Mouse (Mus musculus) urinary bladder, postnatal 36 days (tissue): ENCODE results near the gene Ankmy2.

Experiments
- DNase-seq, 2 experiments: peaks; one replicate each; pipeline ENCODE4 v3.0.0; 2022; ENCODE audit warnings: low spot score in 2 of 2, mixed read lengths in 1 of 2

Ankmy2 gene

DNA sequence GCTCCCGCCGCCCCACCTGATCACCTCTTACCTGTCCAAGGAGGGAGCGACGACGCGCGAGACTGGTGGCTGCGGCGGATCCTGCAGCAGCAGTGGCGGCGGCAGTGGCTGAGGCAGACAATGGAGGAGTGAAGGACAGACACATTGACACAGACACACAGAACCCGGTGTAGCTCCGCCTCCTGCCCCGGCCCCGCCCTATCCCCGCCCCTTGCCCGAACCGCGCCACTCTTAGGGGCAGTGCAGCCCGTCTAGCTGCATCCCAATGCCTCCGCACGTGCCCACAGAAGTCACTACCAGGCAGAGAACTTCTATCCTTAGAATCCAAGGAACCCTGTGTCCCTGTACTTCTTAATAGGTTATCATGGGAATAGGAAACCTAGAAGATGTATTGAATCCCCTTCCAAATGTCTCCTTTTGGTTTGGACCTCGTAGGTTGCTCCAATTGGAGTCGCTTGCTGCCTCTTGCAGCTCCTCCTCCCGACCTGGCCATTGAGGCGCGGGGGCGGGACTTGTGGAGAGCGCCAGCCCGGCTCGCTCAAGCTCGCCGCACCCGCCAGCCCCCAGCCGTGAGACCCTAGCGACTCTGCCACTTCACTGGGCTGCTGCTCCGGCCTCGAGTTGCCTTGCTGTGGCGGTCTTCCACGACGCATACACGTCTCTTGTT is at the start of gene Ankmy2:
TSS of gene Ankmy2 (plus strand) at position 478 of the 667 bp plus-strand sequence.
- DNase-seq = peak; percentile 78 to 88

DNA sequence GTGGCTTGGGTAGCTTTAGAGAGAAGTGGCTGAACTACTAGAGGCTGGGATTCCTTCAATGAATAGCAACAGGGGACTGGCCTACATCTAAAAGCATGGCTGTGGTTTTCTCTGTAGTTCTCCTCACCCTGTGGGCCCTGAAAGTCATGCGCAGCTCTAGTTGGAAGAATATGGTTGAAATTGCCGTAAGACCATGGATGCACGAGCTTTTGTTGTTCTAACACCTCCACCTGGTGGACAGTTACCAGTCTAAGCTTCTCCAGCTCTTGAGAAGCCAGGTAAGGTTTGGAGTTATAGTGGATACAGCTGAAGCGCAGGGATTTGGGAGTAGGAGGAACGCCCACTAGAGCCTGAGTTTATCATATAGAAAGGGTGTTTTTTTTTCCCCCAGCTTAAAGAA is 48.5 kb upstream of the Ankmy2 start:
- DNase-seq = no peak

DNA sequence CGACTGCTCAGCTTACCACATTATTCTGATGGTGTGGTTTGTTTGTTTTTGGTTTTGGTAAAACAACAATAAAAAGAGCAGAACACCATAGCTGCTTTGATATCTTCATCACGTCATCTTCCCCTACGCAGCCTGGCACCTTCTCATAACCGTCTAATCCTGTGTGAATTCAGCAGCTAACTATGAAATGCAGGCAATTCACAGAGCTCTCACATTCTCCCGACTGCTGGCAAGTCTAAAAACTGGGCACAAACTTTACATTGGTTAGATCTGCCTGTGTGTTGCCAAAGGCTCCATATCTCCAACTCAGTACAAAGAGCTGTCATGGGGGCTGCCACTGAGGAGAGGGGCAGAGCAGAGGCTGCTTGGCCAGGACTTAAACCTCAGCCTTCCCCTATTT is 46.5 kb upstream of the Ankmy2 start:
- DNase-seq = no peak

GRCm38 (mm10) chr12:36111110-36111509 is 45.8 kb upstream of the Ankmy2 start:
- DNase-seq = no peak

DNA sequence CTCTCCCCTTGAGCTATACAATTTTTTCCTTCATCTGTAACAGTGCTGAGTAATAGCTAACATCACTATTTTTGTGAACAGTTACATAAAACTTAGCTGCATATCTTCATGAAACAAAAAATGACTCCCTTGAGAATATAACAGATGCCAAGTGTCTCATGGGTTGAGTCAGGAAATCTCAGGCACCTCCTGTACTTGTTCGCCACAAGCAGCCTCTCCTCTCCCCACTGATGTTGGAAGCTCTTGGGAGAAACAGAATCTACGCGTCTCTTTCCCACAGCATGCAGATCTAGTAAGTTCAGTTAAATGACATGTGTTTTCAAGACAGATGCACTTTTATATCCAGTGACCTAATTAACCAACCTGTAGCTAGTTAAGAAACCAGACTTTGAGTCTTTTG is 44.8 kb upstream of the Ankmy2 start:
- DNase-seq = no peak

GRCm38 (mm10) chr12:36117161-36117560 is 39.8 kb upstream of the Ankmy2 start:
- no peak for DNase-seq

- DNase-seq = no peak
Measured at GRCm38 (mm10) chr12:36119244-36119643, 37.7 kb upstream of the Ankmy2 start.

DNA sequence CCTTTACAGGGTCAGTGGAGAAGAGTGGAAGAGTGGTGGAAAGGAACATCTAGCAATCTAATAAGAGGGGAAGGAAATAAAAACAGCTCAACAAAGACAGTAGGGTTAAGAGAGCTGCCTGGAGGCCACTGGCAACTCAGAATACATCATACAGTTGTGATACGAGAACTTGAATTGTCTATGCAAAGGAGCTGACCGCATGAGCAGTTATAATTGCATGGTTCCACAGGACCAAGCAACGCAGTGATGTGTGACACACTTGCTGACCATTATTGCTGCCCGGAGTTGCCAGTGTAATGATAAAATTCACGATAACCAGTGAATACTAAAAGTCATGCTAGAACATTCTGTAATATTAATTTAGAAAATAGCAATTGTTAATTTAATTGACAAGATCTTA is 30.9 kb upstream of the Ankmy2 start:
- no peak for DNase-seq

DNA sequence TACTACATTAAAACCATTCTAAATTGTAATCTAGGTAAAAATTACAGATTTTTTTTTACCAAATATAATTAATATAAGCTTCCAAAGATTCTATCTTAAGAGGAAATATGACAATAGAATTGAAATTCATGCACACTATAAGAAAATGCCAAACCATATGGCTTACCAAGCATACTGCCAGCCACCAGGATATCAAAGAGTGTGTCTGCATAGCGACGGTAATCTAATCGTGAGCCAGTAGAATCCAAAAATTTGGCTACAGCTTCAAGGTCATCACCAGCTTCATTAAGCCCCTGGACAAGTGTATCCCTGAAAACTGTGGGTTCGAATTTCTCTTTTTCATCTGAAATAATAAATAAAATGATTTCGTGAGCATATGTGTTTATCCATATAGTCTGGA is 27.1 kb upstream of the Ankmy2 start:
- DNase-seq = no peak

GRCm38 (mm10) chr12:36132254-36132653 is 24.7 kb upstream of the Ankmy2 start:
- no peak for DNase-seq

DNA sequence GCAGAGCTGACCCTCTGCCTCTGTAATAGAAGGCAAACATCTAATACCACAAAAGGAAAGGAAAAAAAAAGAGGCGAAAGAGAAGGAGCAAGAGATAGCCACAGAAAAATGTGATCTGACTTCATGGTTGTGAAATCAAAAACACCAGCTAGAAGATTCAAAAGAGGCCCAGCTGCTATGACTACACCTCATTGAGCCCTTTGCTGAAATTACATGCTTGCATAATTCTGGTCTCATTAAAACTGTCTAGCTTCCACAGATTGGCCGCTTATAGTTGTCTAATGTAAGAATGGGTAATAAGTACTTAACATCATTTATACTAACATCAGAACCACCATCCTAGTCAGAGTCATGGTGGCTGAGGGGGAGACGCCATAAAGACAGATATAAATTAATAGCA is 24.2 kb upstream of the Ankmy2 start:
- DNase-seq = no peak

GRCm38 (mm10) chr12:36133547-36133946 is 23.4 kb upstream of the Ankmy2 start:
- no peak for DNase-seq

GRCm38 (mm10) chr12:36134111-36134510 is 22.8 kb upstream of the Ankmy2 start:
- DNase-seq = no peak

GRCm38 (mm10) chr12:36135409-36135808 is 21.5 kb upstream of the Ankmy2 start:
- DNase-seq = no peak

DNA sequence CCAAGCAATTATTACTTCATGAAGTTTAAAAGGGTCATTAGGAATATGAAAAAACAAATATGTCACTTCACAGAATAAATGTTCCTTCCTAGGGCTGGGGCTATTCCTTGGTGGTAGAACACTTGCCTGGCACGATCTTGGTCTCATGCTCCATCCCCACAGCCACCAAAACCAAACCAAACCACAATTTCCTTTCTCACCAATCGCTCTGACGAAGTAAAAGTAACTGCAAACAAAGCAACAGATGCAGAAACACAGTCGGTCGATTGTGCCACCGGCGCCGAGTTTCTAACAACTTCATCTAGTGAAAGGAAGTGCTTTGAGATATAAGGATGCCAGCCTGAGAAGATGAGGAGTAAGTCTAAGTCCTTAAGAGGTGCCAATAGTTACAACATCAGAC is 20.6 kb upstream of the Ankmy2 start:
- no peak for DNase-seq

DNA sequence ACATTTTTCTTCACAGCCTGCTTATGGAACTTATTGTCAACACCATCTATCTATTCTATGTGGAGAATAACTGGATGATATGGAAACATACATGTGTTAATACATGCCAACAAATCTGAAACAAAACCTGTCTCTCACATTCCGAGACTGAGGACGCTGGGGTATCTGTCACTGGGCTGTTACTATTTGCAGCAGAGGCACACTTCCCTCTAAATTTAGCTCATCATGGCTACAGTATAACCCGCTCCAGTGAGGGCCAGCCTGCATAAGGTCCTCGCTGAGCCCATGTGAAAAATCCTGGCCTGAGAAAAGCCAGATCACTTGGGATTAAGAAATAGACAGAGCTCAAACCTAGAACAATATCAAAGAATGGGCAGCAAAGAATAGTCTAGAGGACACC is 19.7 kb upstream of the Ankmy2 start:
- no peak for DNase-seq

DNA sequence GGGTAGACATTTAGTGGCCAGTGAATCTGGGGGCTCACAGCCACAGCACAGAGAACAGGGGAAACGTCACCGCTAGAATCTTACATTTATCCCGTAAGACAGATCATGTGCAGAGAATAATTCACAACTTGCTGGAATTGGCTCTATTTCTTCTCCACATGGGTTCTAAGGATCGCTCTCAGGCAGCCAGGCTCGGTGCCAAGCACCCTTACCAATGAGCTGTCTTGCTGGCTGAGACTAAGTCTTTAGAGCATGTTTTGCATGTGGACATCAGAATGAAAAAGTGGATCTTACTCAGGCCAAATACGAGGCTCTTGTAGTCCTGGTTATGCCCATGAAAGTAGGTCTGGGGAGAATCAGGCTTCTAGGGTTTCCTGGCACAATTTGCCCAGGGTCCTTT is 16.5 kb upstream of the Ankmy2 start:
- DNase-seq = no peak

DNA sequence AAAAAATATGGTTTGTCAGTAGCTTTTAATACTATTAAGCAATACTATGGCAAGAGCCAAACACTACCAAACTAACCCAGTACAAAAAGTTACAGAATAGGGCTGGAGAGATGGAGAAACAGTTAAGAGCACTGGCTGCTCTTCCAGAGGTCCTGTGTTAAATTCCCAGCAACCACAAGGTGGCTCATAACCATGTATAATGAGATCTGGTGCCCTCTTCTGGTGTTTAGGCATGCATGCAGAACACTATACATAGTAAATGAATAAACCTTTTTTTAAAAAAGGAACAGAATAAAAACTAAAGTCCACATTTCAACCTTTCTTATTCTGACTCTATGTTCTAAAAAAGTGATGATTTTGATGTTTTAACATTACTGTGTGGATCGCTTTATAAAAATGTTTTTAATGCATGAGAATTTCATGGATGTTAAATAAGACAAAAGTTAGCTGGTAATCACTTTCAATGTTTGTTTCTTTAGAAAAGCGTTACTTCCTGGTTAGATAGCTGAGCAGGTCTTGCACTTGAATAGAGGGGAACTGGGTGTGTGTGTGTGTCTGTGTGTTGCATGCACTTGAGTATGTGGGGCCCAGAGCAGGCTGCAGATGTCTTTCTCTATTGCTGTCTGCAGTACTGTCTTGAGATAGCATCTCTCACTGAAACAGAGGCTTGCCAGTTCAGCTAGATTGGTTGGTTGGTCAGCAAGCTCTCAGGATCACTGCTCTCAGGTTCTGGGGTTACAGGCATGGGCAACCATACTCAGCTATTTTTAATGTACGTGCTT is 10.5 kb upstream of the Ankmy2 start:
- DNase-seq = no peak

DNA sequence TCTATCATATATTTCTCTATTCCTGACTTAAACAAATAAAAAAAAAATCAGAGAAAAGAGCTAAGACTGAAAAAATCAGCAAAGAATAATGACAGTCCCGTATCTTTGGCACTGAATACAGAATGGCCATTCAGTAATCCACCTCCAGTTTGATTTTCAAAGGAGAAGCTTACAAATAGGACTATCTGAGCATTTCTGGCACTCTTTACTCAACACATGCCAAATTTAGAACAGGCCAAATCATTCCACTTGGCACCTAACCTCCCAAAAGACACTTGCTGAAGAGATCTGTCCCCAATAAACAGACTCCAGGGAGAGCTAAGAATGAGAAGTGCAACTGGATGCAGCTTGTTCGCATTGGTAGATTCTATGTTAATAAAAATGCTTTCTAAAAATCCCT is 6.6 kb upstream of the Ankmy2 start:
- no peak for DNase-seq

DNA sequence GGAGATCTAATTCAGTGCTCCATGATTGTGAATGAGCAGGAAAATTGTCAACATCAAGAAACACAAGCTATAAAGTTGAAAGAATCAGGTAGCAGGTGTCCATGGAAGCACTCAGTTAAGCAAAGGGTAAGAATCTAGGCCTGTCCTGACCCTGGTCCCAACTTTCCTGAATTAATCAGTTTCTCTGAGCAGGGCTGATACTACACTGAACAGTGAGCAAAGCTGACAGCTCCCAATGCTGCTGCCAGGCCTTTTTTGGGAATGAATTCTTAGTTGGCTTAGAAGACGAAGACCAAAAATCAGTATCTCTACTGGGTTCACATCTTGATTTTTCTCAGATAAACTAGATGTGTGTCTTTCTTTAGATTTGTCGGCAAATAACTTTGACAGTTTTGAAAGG is 6.2 kb upstream of the Ankmy2 start:
- DNase-seq = no peak

GRCm38 (mm10) chr12:36155141-36155641 is 1.7 kb upstream of the Ankmy2 start:
- no peak for DNase-seq

- no peak for DNase-seq
Measured at GRCm38 (mm10) chr12:36156101-36156636, 745 bp upstream of the Ankmy2 start.

GRCm38 (mm10) chr12:36157304-36157637 is 357 bp downstream of the Ankmy2 start:
- DNase-seq = no peak
